Mouse (Mus musculus) induced T-regulatory cell, adult 2 months (primary cell): Measurements from ENCODE around the gene Zfc3h1.

Experiments
- DNase-seq: peaks from one replicate; pipeline ENCODE4 v3.0.0-alpha.2; 2012; ENCODE audit warnings: low read depth

Gene Zfc3h1

GRCm38 (mm10) chr10:115478441-115479141 lies 93.8 kb downstream of the Zfc3h1 start:
- DNase-seq: no peak
